Mouse (Mus musculus) retina, postnatal 1 day (tissue): Measurements from ENCODE around the gene Mrps14.

Source experiments
- DNase-seq: peaks from one replicate; pipeline ENCODE4 v3.0.0-alpha.2; 2012

Mrps14 gene

DNA sequence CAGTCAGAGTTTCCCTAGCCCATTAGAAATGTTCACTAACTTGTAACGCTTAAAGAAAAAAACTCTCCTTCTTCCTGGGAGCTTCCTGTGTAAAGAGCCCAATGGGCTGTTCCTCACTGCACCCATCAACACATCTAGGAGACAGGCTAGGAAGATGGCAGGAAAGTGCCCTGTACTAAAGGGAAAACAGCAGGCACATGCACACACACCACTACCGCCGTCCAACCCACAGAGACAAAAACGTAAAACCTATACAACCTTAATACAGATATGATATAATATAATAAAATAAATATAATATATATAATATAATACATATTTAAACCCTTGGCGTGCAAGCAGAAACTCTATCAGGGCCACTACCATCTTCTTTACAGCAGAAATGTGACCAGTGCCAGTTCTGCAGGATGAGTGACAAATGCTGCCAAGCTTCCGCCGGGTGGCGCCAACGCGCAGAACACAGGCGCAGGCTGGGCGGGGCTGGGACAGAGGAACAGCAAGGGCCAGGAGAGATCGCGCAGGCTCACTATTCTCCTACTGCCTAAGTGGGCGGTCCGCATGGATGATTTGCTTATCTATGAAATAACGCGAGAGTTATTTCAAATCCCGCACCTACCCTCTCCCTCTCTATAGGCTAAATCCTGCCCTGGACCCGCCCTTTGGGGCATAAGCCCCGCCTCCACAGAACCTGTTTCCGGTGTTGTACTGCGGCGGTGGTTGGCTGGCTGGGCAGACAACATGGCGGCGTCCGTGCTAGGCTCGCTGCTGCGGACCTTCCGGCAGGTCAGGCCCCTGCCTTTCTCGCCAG is at the start of gene Mrps14:
TSS of gene Mrps14 (plus strand) at position 687 of the 808 bp plus-strand sequence.
- peak; percentile 100 for DNase-seq

DNA sequence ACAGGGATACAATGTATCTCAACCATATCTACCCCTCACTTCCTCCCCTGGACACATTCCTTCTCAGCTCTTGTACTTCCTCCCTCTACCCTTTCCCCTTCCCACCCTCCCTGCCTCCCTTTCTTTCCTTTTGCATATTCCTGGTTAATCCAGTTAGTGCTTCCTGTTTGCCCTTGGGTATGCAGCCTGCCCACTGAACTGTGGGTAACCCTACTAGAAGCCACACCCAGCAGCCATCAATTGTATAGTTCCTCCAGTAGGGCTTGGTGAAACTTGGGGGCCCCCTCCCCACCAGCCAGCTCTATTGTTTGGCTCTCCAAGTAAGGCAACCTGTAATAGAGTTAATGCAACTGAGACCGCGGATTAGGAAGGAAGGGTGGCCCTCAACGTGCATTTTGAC is 49.4 kb upstream of the Mrps14 start:
- no peak for DNase-seq

DNA sequence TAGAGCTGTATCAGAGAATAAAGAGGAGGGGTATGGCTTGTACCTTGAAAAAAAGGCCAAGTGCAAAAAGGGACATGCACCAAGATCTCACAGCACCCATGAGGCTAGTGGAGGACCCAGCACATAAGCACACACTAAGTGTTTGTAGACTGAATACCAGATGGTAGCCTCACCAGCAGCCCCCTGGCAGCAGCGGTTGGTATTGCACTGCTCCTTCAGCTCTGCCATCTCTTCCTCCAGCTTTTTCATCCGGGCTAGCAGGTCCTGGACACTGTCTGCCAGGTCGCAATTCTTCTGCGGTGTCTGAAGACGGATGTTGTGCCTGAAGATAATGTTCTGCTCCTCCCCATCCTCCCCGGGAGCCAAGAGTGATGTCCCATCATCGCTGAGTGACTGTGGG is 47.7 kb upstream of the Mrps14 start:
- no peak for DNase-seq

DNA sequence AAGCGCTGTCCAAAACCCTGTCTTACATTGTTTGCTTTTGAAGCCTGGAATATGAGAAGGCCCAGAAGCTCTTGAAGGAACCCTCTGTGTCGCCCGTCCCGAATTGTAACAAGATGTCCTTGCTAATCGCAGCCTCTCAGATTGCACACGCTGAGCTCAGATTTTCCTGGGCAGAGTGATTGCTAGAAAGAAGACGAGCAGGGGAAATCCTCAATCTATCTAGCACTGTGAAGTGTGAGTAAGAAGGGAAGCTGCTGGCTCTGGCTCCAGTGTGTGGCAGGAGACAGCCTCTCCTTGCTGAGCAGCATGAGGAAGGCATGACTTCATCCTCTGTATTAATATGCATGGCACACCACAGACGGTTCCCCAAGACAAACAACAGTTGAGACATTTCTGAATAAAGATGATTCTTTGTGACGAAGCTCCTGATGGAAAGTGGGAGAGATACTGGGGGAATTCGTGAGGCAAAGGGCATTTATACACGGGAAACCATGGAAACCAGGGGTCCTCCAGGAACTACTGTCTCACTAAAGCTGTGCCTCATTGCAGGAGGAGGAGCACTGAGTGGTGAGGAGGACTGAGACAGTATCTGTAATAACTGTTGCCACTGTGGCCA is 45.6 kb upstream of the Mrps14 start:
- DNase-seq, result no peak

DNA sequence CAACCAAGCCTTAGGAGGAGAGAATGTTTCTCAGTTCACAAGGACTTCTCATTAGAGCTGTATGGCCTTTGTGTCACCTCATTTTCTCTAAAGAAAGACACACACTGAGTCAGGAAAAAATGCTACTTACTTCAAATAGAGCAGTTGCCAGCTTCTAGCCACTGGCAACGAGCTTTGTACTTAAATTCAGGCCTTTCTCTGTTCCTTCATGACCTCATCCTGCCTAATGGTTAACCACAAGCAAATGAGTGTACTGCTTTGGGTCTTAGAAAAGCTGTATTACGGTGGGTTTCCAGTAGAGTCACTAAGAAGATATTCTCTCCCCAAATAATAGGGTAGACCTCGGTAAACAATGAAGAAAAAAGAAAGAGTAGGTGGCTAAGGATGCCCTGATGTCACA is 44.3 kb upstream of the Mrps14 start:
- DNase-seq, result no peak

DNA sequence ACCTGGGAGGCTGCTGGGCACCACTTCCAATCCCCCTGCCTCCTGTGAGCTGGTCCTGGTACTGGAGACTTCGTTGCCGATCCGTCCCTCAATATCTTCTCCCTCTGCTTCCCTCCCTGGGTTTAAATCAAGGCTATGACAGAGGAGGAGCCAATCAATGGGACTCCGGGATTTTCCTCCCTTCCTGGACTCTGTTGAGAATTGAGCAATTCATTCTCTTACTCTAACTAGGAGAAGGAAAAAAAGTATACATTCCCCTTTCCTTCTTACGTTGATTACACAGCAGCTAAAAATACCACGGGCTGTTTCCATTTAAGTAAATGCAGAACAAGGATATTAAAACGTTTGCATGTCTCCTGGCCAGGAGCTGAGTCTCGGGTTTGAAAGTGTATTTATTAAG is 41.5 kb upstream of the Mrps14 start, which contains the start of gene Tnn:
TSS of gene Tnn (minus strand) at position 101 of the 400 bp plus-strand sequence.
- no peak for DNase-seq

DNA sequence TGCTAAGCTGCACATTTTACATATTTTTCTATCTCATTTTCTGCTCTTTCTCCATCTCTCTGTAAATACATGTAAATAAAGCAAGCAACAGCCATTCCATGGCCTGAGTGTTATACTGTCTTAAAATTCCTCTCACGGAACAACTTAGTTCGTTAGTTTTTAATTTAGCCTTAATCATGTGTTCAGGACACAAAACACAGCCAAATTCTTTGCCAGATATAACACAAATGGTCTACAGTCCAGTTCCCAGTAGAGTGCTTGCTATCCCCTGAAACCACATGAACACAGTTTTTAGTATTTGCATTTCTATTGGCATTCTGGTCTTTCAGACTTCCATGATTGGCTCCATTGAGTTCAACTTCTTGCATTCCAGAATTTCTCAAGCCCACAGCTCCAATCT is 36.8 kb upstream of the Mrps14 start:
- DNase-seq, result no peak

DNA sequence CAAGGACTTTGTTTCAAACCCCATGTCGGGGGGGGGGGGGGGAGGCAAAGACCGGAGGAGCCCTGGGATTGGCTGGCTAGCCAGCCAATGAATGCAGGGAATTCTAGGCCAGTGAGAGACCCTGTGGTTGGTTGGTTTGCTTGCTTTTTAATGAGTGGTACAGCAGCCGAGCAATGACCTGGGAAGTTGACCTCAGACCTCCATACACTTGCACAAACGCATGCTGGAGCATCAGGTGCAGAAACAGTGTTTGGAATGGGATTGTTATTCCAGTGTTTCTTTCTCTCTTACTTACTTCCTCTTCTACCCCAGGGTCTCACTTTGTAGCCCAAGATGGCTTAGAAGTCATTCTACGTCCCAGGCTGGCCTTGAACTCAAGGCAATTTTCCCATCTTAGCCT is 28.4 kb upstream of the Mrps14 start:
- no peak for DNase-seq

DNA sequence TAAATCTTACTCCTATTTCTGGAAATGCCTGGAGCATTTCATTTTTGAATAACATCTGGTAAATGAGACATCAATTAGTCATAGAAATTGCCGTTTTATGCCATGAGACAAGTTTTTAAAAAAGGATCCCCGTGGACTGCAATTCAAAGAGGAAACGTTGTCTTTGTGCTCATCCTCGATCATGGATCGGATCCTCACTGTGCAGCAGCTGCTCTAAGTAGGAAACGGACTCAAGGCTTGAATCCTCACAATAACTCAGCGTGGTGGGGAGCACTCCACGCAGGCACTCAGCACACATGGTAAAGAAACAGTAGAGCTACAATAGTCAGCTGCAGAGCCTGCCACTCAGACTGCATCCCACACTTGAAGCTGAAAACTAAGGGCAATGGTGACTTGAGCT is 18.1 kb upstream of the Mrps14 start:
- no peak for DNase-seq

DNA sequence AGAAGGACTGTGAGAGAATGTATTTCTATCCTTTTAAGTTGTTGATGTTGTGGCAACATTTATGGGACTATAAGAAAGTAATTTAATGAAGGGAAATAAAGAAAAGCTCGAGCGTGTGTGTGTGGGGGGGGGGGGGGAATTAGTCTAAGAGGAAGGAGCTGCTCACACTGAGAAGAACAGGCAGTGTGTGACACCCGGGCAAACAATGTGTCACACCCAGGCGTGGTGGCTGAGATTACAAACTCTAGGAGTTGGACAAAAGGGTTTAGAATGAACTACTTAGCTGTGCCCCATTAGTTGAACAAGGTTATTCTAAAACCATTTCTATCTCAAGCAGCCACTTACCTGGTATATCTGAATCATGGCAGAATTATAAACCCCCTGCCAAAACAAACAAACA is 13.8 kb upstream of the Mrps14 start:
- DNase-seq, result no peak

DNA sequence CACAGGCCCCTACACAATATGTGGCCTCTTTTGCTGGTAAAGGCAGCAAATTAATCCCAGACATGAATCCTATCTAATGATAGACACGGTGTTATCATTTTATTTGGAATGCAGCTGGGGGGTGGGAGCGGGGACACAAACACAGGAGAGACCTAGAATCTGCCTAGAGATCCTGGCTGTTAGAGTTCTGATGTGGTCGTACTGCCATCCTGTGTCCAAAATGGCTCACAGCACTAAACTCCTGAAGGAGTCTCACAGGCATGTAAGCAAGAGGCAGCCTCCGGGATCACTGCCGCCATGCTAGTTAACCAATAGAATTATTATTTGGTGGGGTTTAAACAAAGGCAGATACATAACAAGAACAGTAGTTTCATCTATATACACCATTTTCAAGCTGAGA is 10.5 kb upstream of the Mrps14 start:
- peak; percentile 72 for DNase-seq

DNA sequence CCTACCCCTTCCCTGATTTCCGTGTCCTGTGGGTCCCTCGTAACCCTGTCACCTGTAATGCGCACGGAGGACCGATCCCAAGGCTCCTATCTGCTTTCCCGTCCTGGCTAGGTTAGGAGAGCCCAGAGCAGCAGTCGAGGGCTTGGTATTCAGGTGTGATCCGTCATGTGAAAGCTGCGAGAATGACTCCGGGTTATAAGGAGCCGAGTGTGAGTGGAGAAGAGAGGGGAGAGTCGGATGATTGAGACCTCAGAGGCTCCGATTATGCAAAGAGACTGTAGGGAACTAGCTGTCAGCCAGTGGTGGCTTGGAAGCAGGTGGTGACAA is 285 bp downstream of the Mrps14 start:
- no peak for DNase-seq

DNA sequence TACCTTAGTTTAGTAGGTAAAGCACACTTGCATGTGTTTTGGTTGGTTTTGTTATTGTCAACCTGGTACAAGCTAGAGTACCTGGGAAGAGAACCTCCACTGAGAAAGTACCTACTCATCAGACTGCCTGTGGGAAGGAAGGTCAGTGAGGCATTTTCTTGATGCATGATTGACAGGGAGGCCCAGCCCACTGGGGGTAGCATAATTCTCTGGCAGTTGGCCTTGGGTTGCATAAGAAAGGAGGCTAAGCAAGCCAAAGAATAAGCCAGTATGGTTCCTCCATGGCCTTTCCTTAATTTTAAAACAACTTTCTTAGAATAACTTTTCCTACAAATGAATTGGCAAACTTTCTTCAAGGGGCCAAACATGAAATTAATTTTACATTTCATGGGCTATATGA is 10.5 kb downstream of the Mrps14 start:
- DNase-seq, result no peak

DNA sequence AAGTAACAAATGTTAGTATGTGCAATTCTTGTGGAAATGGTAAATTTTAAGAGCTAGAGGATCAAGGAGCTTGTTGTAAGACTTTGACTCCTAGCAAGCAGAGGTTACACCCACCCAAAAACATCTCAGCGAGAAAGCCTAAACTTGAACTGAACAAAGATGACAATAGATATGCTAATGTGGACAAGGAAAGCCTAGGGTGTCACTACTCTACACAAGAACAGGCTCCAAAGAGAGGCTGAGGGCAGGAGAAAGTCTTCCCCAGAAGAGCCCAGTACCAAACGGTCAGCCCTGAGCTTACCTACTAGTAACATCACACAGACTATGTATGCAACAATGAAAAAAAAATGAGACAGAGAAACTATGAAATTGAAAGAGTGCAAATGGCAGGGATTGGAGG is 14.8 kb downstream of the Mrps14 start:
- DNase-seq, result no peak

DNA sequence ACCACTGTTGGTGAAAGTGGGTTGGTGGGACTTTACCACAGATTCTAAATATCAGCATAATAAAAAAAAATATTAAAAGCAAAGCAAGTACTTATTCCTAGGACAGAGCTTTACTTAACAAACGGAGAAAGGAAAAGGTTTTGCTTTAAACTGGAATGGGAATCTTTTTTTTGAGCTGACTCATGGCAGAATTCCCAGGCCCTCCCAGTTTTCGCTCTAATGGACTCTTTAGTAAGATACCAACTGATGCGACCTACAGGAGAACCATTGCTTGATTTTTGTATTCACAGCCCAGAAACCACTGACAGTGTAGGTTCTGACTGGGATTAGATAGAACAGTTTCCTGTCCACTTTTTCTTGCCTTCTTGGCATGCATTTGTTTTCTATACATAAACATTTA is 15.6 kb downstream of the Mrps14 start:
- DNase-seq, result no peak

DNA sequence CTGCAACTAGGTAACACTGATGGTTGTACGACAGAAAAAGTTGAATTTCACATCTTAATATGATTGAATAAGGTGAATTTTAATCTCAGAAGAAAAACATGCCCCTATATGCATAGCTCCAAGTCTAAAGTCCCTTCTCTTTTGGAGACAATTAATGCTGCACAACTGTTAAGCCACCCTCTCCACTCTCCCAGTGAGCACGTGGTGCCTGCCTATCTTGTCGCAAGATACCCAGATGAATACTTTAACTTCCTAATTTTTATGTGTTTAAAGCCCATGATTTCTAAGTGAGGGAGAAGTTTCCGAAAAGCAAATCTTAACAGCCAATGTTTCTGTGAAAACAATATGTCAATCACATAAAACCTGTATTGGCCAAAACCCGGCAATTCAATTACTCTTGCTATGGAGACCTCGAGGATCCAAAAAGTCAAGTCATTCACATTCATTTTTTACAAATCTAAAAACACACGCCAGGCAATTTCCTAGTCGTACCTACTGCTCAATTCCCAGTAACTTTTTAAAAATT is 16.6 kb downstream of the Mrps14 start:
- DNase-seq, result peak; percentile 8

DNA sequence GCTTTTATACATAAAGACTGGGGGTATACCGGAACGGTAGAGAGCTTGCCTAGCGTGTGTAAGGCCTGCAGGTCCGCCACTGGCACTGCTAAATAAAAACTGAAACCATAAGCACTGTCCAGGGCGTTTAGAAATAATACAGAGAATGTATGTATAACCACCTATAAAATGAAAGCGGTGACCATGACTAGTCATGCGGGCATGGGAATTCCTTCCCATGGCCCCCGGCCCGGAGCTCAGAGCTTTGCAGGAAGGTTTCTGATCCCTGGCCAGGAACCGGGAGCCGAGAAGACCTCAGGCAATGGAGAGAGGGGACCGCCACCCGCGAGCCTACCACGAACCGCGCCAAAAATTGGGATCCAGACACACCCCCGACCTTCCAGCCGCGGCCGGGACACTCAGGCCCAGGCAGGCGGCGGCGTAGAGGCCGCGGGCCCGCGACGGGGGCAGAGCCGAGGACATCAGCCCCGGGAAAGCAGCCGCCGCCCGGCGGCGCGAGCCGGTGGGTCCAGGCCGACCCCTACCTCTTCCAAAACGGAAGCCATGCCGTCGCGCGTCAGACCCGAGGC is 17.2 kb downstream of the Mrps14 start:
- no peak for DNase-seq

DNA sequence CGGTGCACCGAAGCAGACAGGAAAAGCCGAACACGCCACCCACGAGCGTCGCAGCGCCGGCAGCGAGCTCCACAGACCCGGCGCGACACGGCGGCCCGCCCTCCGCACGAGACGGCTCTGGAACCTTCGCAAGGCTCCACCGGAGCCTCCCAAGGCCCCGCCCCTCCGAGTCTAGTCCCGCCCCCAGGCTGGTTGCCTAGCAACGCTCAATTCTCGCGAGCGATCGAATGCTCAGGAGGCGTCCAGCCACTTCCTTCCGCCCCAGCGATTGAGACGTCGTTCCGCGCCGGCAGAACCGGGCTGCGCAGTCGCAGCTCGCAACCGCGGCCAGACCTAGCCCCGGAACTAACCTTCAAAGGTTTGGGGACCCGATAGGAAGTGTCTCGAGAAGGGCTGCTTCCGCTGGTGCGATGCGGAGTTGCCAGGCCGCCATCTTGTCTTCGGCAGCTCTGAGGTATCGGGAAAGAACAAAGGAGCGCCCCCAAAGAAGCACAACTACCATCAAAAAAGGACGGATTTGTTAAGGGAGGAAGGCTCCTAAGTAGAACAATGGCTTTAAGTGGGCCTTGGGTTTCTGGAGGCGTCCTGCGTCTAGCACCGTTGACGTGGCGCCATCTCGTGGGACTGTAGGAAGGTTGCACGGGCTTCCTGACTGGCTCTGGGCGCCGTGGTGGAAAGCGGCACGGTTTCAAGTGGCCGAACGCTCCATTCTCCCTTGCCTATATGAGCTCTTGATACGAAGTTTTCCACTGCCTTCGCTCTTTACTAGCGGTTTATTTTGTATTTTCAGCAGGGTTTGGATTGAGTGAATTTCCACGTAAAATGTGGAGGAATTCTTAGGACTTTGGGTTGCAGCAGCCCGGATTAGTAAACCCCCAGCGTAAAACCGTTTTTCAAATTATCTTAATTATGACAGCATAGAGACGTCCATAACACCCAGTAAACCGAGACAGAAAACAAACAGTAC is 18.0 kb downstream of the Mrps14 start, which contains the start of gene Cacybp:
TSS of gene Cacybp (minus strand) at position 173 of the 967 bp plus-strand sequence.
- peak; percentile 99 for DNase-seq

DNA sequence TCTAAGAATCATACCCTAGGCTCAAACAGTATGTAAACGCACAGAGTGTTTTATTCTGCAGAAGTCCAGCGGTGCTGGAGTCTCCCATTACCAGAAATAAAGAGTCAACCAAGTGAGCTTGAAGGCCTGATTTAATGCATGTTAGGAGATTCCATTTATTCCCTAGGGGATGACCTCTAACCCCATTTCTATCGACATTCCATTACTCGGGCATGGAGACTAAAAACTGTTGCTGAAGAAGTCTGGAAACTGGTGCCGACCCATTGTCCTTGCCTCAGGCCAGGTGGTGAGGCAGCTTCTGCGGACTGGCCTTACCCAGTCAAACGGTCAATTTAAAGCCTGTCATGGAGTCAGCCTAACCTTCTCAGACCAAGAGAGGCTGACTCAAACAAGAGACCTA is 19.2 kb downstream of the Mrps14 start:
- DNase-seq, result peak; percentile 7

DNA sequence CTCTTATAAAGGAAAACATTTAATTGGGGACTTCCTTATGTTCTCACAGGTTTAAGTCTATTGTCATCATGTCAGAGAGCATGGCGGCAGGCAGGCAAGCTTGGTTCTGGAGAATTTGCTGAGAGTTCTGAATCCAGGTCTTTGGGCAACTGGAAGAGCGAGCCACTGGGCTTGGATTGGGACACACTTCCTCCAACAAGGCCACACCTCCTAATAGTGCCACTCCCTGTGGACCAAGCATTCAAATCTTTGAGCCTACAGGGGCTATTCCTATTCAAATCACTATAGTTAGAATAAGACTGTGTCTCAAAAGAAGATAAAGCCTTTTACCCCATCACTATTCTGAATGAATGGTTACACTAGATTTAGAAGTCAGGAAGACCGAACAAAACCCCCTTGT is 22.9 kb downstream of the Mrps14 start:
- DNase-seq, result no peak

DNA sequence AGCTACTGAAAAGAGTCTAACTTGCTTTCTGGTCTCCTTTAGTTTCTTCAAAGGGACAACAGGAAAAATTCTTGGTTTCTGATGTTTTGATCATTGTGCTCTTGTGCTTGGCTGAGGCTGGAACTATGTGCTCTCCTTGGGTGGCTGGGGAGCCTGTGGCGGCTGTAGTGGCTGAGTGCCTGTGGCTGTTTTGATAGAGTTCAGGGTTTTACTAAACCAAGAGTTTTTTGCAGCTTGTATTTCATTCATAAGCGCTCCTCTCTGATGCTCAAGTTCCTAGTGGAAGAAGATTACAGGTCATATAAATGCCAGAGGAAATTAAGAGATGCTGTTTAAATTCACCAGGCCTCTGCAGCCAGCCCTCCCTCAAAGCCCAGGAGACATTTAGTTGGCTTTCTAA is 29.1 kb downstream of the Mrps14 start:
- DNase-seq, result no peak

DNA sequence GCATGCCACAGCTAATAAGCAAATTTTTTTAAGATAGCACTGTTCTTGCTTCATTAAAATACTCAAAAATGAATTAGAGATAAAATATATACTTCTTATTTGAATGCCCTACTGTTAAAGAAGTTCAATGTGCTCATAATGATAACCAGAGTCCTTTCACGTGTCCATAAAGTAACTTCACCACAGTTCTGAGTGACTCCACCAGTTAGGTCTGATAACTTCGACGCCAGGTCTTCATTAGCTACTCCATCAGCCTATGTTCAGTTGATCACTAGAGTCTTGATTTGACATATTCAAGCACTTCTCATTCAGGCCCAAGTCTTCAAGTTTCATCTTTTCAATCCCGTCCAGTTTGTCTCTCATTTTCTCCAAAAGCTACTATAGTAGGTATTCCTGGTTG is 32.2 kb downstream of the Mrps14 start:
- no peak for DNase-seq

DNA sequence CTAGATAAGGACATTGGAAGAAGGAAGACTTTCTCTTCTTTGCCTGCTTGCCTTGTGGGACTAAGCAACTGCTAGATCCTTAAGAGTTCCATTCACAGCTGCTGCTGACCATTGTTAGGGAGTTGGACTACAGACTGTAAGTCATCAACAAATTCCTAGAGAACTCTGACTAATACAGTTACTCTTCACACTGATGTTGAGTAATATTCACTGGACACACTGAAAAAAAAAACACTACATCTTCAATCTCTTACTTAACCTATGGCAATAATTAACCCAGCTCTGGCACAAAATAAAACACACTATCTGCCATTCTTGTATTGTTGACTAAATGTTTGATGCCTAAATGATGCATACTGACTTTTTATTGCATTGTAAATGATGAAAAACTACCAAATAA is 32.8 kb downstream of the Mrps14 start:
- DNase-seq, result no peak
